Mouse (Mus musculus): ENCODE results near the gene Ado. TPM values are rescaled to one million over a fixed set of nuclear protein-coding genes. Genes with fewer than 3 reads are reported as not detected.

The Ado gene
- polyA plus RNA-seq, 1 experiment from 2014 or later: 88.8 TPM

- Histone ChIP-seq H3K9ac (ENCODE audit: low read length) (no peak overlapping the region), H3K4me2 (ENCODE audit: low read depth) (no peak overlapping the region), H3K9me3 (ENCODE audit: control insufficient read depth, low read length) (no peaks in the 10 kb centered on the region), H3K27me3 (ENCODE audit: control insufficient read depth, insufficient read depth, low read length) (no peaks in the 10 kb centered on the region), H3K4me1 (ENCODE audit: control insufficient read depth, insufficient read depth, low read length) (no peaks in the 10 kb centered on the region), H3K27ac (ENCODE audit: low read depth, low read length) (no peak overlapping the region), H3K36me3 (ENCODE audit: control insufficient read depth, insufficient read depth, low read length) (no peaks in the 10 kb centered on the region), H3K4me3 (ENCODE audit: low read depth, low read length) (no peak overlapping the region)
- 91% methylated on average over 15 of the region's 15 CpGs for WGBS
- DNase-seq (ENCODE audit: low spot score) (no peak), ATAC-seq (ENCODE audit: insufficient read depth, low FRiP score, low TSS enrichment) (no peak)
These were observed 51.4 kb downstream of the Ado start for GRCm38 (mm10) chr10:67497144-67497892.

Other genes starting within 250 kb of the Ado start
- 0.76 and 1.1 TPM in 2 replicates for gene Egr2, start 13.5 kb downstream of the Ado start, polyA plus RNA-seq (2014; fragmentation: Nextera tagmentation; extraction: Ambion mirVana)

Measured in neural tube, embryonic 11.5 days (tissue).